Mouse (Mus musculus) cerebral cortex, adult 2 months (tissue): Measurements from ENCODE around the gene Pdzrn3.

Source experiments
- WGBS: fragments of 180-500 bp; shearing (Covaris S2); methylation state at CpG from one replicate; pipeline ENCODE4 v1.1.7; 2018; 5-methylcytosine and 5-hydroxymethylcytosine counted together

Pdzrn3 gene

GRCm38 (mm10) chr6:101198284-101198942 is 179.3 kb downstream of the Pdzrn3 start:
- WGBS, result 3% methylated on average over 24 of the region's 24 CpGs

GRCm38 (mm10) chr6:101197642-101198041 is 180.1 kb downstream of the Pdzrn3 start:
- 4% methylated on average over 5 of the region's 5 CpGs for WGBS

GRCm38 (mm10) chr6:101195891-101196290 is 181.8 kb downstream of the Pdzrn3 start:
- 64% methylated on average over 5 of the region's 5 CpGs for WGBS

GRCm38 (mm10) chr6:101194386-101194925 is 183.2 kb downstream of the Pdzrn3 start:
- WGBS, result 57% methylated on average over 8 of the region's 8 CpGs

GRCm38 (mm10) chr6:101191576-101191975 is 186.1 kb downstream of the Pdzrn3 start:
- WGBS, result 55% methylated on average over 5 of the region's 5 CpGs

- 37% methylated on average over 6 of the region's 6 CpGs for WGBS
These were observed 190.4 kb downstream of the Pdzrn3 start for GRCm38 (mm10) chr6:101187322-101187721.

GRCm38 (mm10) chr6:101186887-101187286 is 190.8 kb downstream of the Pdzrn3 start:
- 36% methylated on average over 3 of the region's 3 CpGs for WGBS

GRCm38 (mm10) chr6:101184103-101184785 is 193.5 kb downstream of the Pdzrn3 start:
- 62% methylated on average over 10 of the region's 10 CpGs for WGBS

GRCm38 (mm10) chr6:101170699-101171098 is 207.0 kb downstream of the Pdzrn3 start:
- WGBS, result 76% methylated on average over 7 of the region's 7 CpGs

- 77% methylated on average over 1 of the region's 1 CpGs for WGBS
These were observed 224.2 kb downstream of the Pdzrn3 start for GRCm38 (mm10) chr6:101153511-101153921.

- 79% methylated on average over 3 of the region's 3 CpGs for WGBS
These were observed 242.3 kb downstream of the Pdzrn3 start for GRCm38 (mm10) chr6:101135368-101135767.

GRCm38 (mm10) chr6:101125396-101125795 is 252.3 kb downstream of the Pdzrn3 start:
- 86% methylated on average over 5 of the region's 5 CpGs for WGBS

- WGBS, result 88% methylated on average over 1 of the region's 1 CpGs
These were observed 268.7 kb downstream of the Pdzrn3 start for GRCm38 (mm10) chr6:101108951-101109350.

GRCm38 (mm10) chr6:101103506-101103905 is 274.2 kb downstream of the Pdzrn3 start:
- 90% methylated on average over 6 of the region's 6 CpGs for WGBS

- 82% methylated on average over 14 of the region's 14 CpGs for WGBS
These were observed 275.7 kb downstream of the Pdzrn3 start for GRCm38 (mm10) chr6:101101709-101102654.
